Mouse (Mus musculus) neural tube, embryonic 11.5 days (tissue): ENCODE measurements around the gene Lrrc36. TPM values are rescaled to one million over a fixed set of nuclear protein-coding genes. Genes with fewer than 3 reads are reported as not detected.

Source experiments
- ATAC-seq: fragments of 200-750 bp; cut with Nextera tagmentation; 2 replicates; pipeline ENCODE4 v1.8.0; 2017; ENCODE audit warnings: moderate number of reproducible peaks, mild to moderate bottlenecking, moderate TSS enrichment, moderate library complexity; ENCODE audit not compliant: insufficient read depth, low FRiP score, low TSS enrichment
- DNase-seq: peaks from one replicate; pipeline ENCODE4 v3.0.0-alpha.2; 2015; ENCODE audit warnings: low spot score
- H3K27ac ChIP-seq: fragments of 300-500 bp; sonication (generic); 2 replicates; pipeline ENCODE4 v1.5.1; 2014; ENCODE audit warnings: low read depth, mild to moderate bottlenecking, low read length
- H3K27me3 ChIP-seq: fragments of 300-500 bp; sonication (generic); 2 replicates; pipeline ENCODE4 v1.6.1; 2014; ENCODE audit warnings: mild to moderate bottlenecking, low read length, mixed read lengths; ENCODE audit not compliant: control insufficient read depth, insufficient read depth
- H3K36me3 ChIP-seq: fragments of 300-500 bp; sonication (generic); 2 replicates; pipeline ENCODE4 v1.6.1; 2014; ENCODE audit warnings: mild to moderate bottlenecking, low read length, moderate library complexity, mixed read lengths; ENCODE audit not compliant: control insufficient read depth, insufficient read depth
- H3K4me1 ChIP-seq: fragments of 300-500 bp; sonication (generic); 2 replicates; pipeline ENCODE4 v1.6.1; 2014; ENCODE audit warnings: low read length, mixed read lengths; ENCODE audit not compliant: control insufficient read depth, insufficient read depth
- H3K4me2 ChIP-seq: fragments of 300-500 bp; sonication (generic); 2 replicates; pipeline ENCODE4 v1.6.1; 2014; ENCODE audit warnings: low read depth, mild to moderate bottlenecking, moderate library complexity
- H3K4me3 ChIP-seq: fragments of 300-500 bp; sonication (generic); 2 replicates; pipeline ENCODE4 v1.5.1; 2014; ENCODE audit warnings: low read depth, low read length
- H3K9ac ChIP-seq: fragments of 300-500 bp; sonication (generic); 2 replicates; pipeline ENCODE4 v1.6.1; 2014; ENCODE audit warnings: mild to moderate bottlenecking, low read length
- H3K9me3 ChIP-seq: fragments of 300-500 bp; sonication (generic); 2 replicates; pipeline ENCODE4 v1.6.1; 2016; ENCODE audit warnings: low read length; ENCODE audit not compliant: control insufficient read depth
- WGBS: fragments of 180-500 bp; shearing (Covaris S2); extraction: QIAGEN DNeasy Blood & Tissue Kit; methylation state at CpG from one replicate; pipeline ENCODE4 v1.1.7; 2014; 5-methylcytosine and 5-hydroxymethylcytosine counted together
- polyA plus RNA-seq: library from polyadenylated mRNA; unstranded; fragments of >200 nt; fragmentation: Nextera tagmentation; extraction: Ambion mirVana; gene quantifications from 2 replicates; pipeline ENCODE4 v1.2.1, GENCODE M21; 2014

Gene Lrrc36
- polyA plus RNA-seq, 1 experiment from 2014 or later: 0.92 TPM

GRCm38 (mm10) chr8:105506977-105507376, 93.6 kb downstream of the Lrrc36 start:
- no peaks in the 10 kb centered on the region for H3K36me3 ChIP-seq
- no peak overlapping the region for H3K4me2 ChIP-seq
- no peak overlapping the region for H3K9ac ChIP-seq
- DNase-seq (no peak), ATAC-seq (no peak)
- no peak overlapping the region for H3K4me3 ChIP-seq
- H3K9me3 ChIP-seq: no peaks in the 10 kb centered on the region
- H3K27me3 ChIP-seq: no peaks in the 10 kb centered on the region
- no peak overlapping the region for H3K27ac ChIP-seq
- 80% methylated on average over 6 of the region's 6 CpGs for WGBS
- no peaks in the 10 kb centered on the region for H3K4me1 ChIP-seq

- WGBS: 57% methylated on average over 2 of the region's 2 CpGs
- no peak for DNase-seq
- no peaks in the 10 kb centered on the region for H3K36me3 ChIP-seq
- no peak overlapping the region for H3K9ac ChIP-seq
- H3K4me3 ChIP-seq: no peak overlapping the region
- H3K27me3 ChIP-seq: no peaks in the 10 kb centered on the region
- no peak for ATAC-seq
- no peaks in the 10 kb centered on the region for H3K4me1 ChIP-seq
- H3K4me2 ChIP-seq: no peak overlapping the region
- no peaks in the 10 kb centered on the region for H3K9me3 ChIP-seq
- no peak overlapping the region for H3K27ac ChIP-seq
Measured at GRCm38 (mm10) chr8:105508758-105509157, 95.4 kb downstream of the Lrrc36 start.

- Histone ChIP-seq H3K9ac (no peak overlapping the region), H3K36me3 (no peaks in the 10 kb centered on the region), H3K4me2 (no peak overlapping the region), H3K27me3 (no peaks in the 10 kb centered on the region), H3K27ac (no peak overlapping the region), H3K9me3 (no peaks in the 10 kb centered on the region), H3K4me3 (no peak overlapping the region), H3K4me1 (no peaks in the 10 kb centered on the region)
- 52% methylated on average over 12 of the region's 12 CpGs for WGBS
- DNase-seq: no peak
- no peak for ATAC-seq
Measured at GRCm38 (mm10) chr8:105509997-105510735, 96.8 kb downstream of the Lrrc36 start.

Other genes starting within 250 kb of the Lrrc36 start
- gene Cbfb, start 242.9 kb upstream of the Lrrc36 start, polyA plus RNA-seq: 75.4 and 79.8 TPM in 2 replicates
- 28.9 and 31.5 TPM in 2 replicates for gene D230025D16Rik, start 188.4 kb upstream of the Lrrc36 start, polyA plus RNA-seq
- gene B3gnt9, start 158.4 kb upstream of the Lrrc36 start, polyA plus RNA-seq: 3.5 and 3.6 TPM in 2 replicates
- gene Tradd, start 149.0 kb upstream of the Lrrc36 start, polyA plus RNA-seq: 14.9 and 18.4 TPM in 2 replicates
- 0.66 and 1.0 TPM in 2 replicates for gene Fbxl8, start 148.9 kb upstream of the Lrrc36 start, polyA plus RNA-seq
- not detected in 2 replicates for gene Hsf4, start 143.8 kb upstream of the Lrrc36 start, polyA plus RNA-seq
- 2.7 and 3.5 TPM in 2 replicates for gene Nol3, start 137.4 kb upstream of the Lrrc36 start, polyA plus RNA-seq
- 46.1 and 50.8 TPM in 2 replicates for gene 4931428F04Rik, start 123.7 kb upstream of the Lrrc36 start, polyA plus RNA-seq
- 12.1 and 13.9 TPM in 2 replicates for gene Exoc3l, start 117.5 kb upstream of the Lrrc36 start, polyA plus RNA-seq
- 103 and 107 TPM in 2 replicates for gene E2f4, start 115.9 kb upstream of the Lrrc36 start, polyA plus RNA-seq
- 1.0 and 1.9 TPM in 2 replicates for gene Elmo3, start 108.0 kb upstream of the Lrrc36 start, polyA plus RNA-seq
- 1.3 and 1.4 TPM in 2 replicates for gene Lrrc29, start 87.3 kb upstream of the Lrrc36 start, polyA plus RNA-seq
- 111 TPM in 2 replicates for gene Tmem208, start 87.2 kb upstream of the Lrrc36 start, polyA plus RNA-seq
- gene Fhod1, start 65.6 kb upstream of the Lrrc36 start, polyA plus RNA-seq: 1.8 and 1.9 TPM in 2 replicates
- 4.1 TPM in 2 replicates for gene Slc9a5, start 64.7 kb upstream of the Lrrc36 start, polyA plus RNA-seq
- gene Plekhg4, start 40.3 kb upstream of the Lrrc36 start, polyA plus RNA-seq: 0.54 and 0.89 TPM in 2 replicates
- gene Kctd19, start 69 bp upstream of the Lrrc36 start, polyA plus RNA-seq: not detected in 2 replicates
- 218 and 229 TPM in 2 replicates for gene Tppp3, start 58.0 kb downstream of the Lrrc36 start, polyA plus RNA-seq
- 18.5 and 18.9 TPM in 2 replicates for gene Zdhhc1, start 83.3 kb downstream of the Lrrc36 start, polyA plus RNA-seq
- 22.5 and 23.9 TPM in 2 replicates for gene Hsd11b2, start 105.2 kb downstream of the Lrrc36 start, polyA plus RNA-seq
- gene Atp6v0d1, start 152.5 kb downstream of the Lrrc36 start, polyA plus RNA-seq: 137 and 148 TPM in 2 replicates
- 19.3 and 20.3 TPM in 2 replicates for gene Ripor1, start 191.7 kb downstream of the Lrrc36 start, polyA plus RNA-seq
- 98.5 and 111 TPM in 2 replicates for gene Ctcf, start 223.0 kb downstream of the Lrrc36 start, polyA plus RNA-seq
- gene Agrp, start 223.8 kb downstream of the Lrrc36 start, polyA plus RNA-seq: 0.66 and 2.1 TPM in 2 replicates